Mouse (Mus musculus) gastrocnemius, postnatal 36 days (tissue): ENCODE results near the gene Gm4894. TPM values are rescaled to one million over a fixed set of nuclear protein-coding genes. Genes with fewer than 3 reads are reported as not detected.
A peak's percentile ranks its signal among the peaks of the same experiment; 100 is the strongest.

Experiments used
- DNase-seq, 2 experiments: peaks; one replicate each; pipeline ENCODE4 v3.0.0; 2022
- intact Hi-C: fragments of 180-260 bp; cut with DNase I; formaldehyde crosslinking; loops from one replicate; pipeline ENCODE4 v1.15.1; 2025
- long read RNA-seq, 2 experiments: library from polyadenylated mRNA; stranded (forward); transcript quantifications; one replicate each; pipeline ENCODE4 v2.0.0; 2021
- total RNA-seq, 2 experiments: library from RNA; stranded (reverse); gene quantifications; 2 replicates each; pipeline ENCODE4 v1.2.3; 2021

The Gm4894 gene
- total RNA-seq = not detected
- long read RNA-seq, experiment 1 = 0 reads
- long read RNA-seq, experiment 2 = 0 reads

DNA sequence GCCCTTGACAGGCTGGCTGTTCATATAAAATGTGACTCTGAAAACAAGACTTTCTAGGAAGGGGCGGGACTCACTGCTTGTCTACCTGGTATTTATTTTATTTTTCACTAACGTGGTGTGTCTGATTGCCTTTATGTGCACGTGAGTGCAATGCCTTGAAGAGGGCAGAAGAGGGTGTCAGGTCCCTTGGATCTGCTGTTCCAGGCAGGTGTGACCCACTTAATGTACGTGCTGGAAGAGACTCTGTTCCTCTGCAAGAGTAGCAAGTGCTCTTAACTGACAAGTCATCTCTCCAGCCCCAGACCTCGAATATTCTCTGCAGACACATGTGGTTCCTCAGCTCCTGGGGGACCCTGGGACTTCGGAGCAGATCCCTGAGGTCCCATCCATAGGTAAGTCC is at the start of gene Gm4894:
Gene Gm4894, plus strand, starts transcription at position 301 of the 400 bp plus-strand sequence.
- intact Hi-C loops = no loop called here
- DNase-seq = no peak

GRCm38 (mm10) chr9:49206331-49206730 is 44.0 kb upstream of the Gm4894 start:
- intact Hi-C loops = no loop called here
- no peak for DNase-seq

GRCm38 (mm10) chr9:49211493-49211892 is 38.8 kb upstream of the Gm4894 start:
- intact Hi-C loops = no loop called here
- DNase-seq = no peak

GRCm38 (mm10) chr9:49214734-49215133 is 35.6 kb upstream of the Gm4894 start:
- intact Hi-C loops = no loop called here
- DNase-seq = no peak

GRCm38 (mm10) chr9:49217626-49218607 is 32.4 kb upstream of the Gm4894 start:
- intact Hi-C loops = no loop called here
- DNase-seq = no peak

DNA sequence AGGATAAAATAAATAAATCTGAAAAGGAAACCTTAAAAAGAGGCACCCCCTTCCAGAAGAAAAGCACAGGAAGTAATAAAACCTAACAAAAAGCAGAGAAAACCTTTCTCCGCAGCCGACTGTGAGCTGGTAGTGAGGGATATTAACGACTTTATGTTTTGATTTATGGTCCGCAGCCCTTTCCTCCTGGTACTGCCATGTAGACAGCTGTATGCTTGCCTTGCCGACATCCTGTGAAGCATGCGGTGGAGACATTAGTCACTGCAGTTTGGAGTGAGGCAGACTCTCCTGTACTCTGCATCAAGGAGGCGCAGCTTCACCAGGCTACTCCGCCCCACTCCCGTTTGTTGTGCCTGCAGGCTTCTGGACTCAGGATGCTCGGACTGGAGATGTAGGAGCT is 25.8 kb upstream of the Gm4894 start:
- no peak for DNase-seq
- intact Hi-C loops = no loop called here

DNA sequence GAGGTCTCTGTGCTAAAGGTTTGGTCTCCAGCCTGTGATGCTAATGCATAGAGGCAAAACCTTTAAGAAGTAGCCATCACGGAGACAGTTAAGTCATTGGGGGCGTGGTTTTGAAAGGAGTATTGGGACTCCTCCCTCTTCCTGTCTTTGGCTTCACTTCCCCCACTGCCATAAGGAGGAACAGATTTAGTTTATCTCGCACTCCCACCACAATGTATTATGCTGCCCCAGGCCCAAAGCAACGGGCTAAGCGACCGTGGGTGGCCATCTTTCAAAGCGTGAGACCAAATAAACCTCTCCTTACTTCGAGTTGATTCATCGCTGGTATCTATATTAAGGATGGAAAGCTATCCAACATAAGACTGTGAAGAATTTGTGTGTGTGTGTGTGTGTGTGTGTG is 22.9 kb upstream of the Gm4894 start:
- intact Hi-C loops = no loop called here
- no peak for DNase-seq

DNA sequence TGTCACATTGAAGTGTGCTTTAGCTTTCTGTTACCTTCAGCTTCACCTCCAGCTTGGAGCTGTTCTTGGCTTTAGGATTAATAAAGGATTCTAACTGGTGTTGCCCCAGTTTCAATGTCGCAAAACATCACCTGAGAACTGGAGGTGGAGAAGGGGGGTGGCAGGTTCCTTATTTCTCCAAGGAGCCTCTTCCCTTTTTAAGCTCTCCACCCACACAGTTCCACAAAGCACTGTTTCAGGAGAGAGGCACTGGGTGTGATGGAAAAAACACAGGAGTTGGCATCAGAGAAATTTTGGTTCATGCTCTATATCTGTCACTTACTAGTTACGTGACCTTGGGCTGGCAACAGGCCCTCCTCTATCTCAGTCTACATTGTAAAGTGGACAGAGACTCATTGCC is 21.3 kb upstream of the Gm4894 start:
- DNase-seq = no peak
- intact Hi-C loops = no loop called here

GRCm38 (mm10) chr9:49246839-49247238 is 3.5 kb upstream of the Gm4894 start:
- intact Hi-C loops = loop anchor here (1.0 kb wide), 1 partner anchor 241 kb away; no protein-coding TSS in a partner anchor
- peak; percentile 44 to 52 for DNase-seq

DNA sequence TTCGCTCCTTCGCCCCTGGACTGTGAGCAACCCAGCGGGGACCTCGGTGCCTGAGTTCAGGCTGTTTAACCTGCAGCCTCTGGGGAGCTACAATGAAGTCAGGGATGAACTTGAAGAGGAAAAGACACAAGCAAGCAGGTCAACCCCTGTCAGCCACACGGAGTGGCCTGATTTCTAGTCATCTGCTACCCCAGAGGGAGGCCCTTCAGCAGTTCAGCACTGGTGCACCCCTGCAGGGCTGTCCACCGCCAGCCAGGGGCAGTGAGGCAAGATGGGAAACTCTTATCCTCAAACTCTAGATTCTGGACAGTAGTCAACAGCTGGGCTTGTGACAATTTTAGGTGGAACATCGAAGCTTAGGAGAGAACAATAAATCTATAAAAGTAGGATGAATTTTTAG is 18.6 kb downstream of the Gm4894 start:
- DNase-seq = no peak
- intact Hi-C loops = no loop called here

- intact Hi-C loops = no loop called here
- DNase-seq = no peak
Observed at GRCm38 (mm10) chr9:49273566-49273965, 23.2 kb downstream of the Gm4894 start.

- no peak for DNase-seq
- intact Hi-C loops = no loop called here
Observed at GRCm38 (mm10) chr9:49275976-49276375, 25.6 kb downstream of the Gm4894 start.

- intact Hi-C loops = no loop called here
- DNase-seq = no peak
Observed at GRCm38 (mm10) chr9:49276542-49277334, 26.4 kb downstream of the Gm4894 start.

GRCm38 (mm10) chr9:49295101-49295500 is 44.8 kb downstream of the Gm4894 start:
- intact Hi-C loops = no loop called here
- DNase-seq = no peak

DNA sequence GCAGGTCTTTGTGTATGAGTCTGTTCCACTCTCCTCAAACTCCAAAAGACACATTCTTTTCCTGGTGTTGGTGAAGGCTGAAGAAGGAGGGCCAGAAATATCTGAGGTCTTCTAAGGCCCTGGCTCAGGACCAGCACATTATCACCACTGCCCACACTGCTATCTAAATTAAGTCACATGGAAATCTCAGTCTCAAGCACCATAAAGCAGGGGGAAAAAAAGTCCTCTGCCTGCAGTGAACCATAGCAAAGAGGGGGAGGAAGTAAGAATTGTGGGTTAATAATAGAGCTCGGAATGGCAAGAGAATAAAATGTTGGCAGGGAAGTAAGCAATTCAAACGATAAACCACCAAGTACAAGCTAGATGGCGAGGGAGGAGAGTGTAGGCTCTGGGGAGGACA is 57.2 kb downstream of the Gm4894 start:
- intact Hi-C loops = no loop called here
- no peak for DNase-seq

DNA sequence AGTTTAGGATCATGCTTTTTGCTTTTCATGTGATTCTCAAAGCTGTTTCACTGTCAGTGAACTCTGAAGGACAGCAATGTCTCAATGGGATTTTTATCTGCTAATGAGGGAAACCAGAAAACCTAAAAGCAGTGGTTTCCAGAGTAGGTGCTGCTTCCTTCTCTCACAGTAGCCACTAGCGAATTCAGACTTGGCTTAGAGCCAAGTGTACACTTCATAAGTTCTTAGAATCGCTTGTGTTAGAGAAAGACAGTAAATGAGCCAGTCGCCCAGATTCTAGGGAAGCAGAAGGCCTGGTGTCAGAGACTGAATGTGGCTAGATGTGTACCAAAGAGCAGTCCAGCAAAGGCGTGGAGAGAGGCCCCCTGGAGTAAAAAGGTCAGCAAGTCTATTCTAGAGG is 60.5 kb downstream of the Gm4894 start:
- no peak for DNase-seq

GRCm38 (mm10) chr9:49318638-49319037 is 68.3 kb downstream of the Gm4894 start:
- intact Hi-C loops = no loop called here
- no peak for DNase-seq

More for the DNA sequence above, 60.5 kb downstream of the Gm4894 start:
- intact Hi-C loops = no loop called here
